Mouse (Mus musculus) heart, adult 2 months (tissue): ENCODE measurements around the gene Cep295nl. TPM values are rescaled to one million over a fixed set of nuclear protein-coding genes. Genes with fewer than 3 reads are reported as not detected.

Experiments used
- DNase-seq, 2 experiments: peaks; one replicate each; pipeline ENCODE4 v3.0.0; 2021
- H3K27ac ChIP-seq: fragments of 200-600 bp; 2 replicates; pipeline ENCODE4 v1.8.1; 2022
- H3K27me3 ChIP-seq: fragments of 200-500 bp; 2 replicates; pipeline ENCODE4 v1.6.1; 2012; ENCODE audit warnings: mild to moderate bottlenecking, low read length, inconsistent platforms, mixed read lengths; ENCODE audit not compliant: control insufficient read depth, insufficient read depth
- H3K36me3 ChIP-seq: fragments of 200-500 bp; 2 replicates; pipeline ENCODE4 v1.6.1; 2012; ENCODE audit warnings: low read length, inconsistent platforms; ENCODE audit not compliant: control insufficient read depth, insufficient read depth
- H3K4me1 ChIP-seq: fragments of 200-500 bp; 2 replicates; pipeline ENCODE4 v1.6.1; 2011; ENCODE audit warnings: low read length; ENCODE audit not compliant: control insufficient read depth, insufficient read depth
- H3K4me3 ChIP-seq: fragments of 200-600 bp; 2 replicates; pipeline ENCODE4 v1.8.1; 2022
- H3K79me2 ChIP-seq: fragments of 200-500 bp; replicated peaks from 2 replicates; pipeline ENCODE4 v1.6.1; 2012; ENCODE audit warnings: mild to moderate bottlenecking, inconsistent platforms, low read length, moderate library complexity, mixed read lengths; ENCODE audit not compliant: control insufficient read depth, insufficient read depth
- H3K9ac ChIP-seq: fragments of 200-500 bp; 2 replicates; pipeline ENCODE4 v1.6.1; 2012; ENCODE audit warnings: low read depth, mild to moderate bottlenecking, control low read depth, inconsistent platforms, low read length, mixed read lengths
- CTCF ChIP-seq: fragments of 200-600 bp; IDR thresholded peaks from 2 replicates; pipeline ENCODE4 v1.8.1; 2022; ENCODE audit warnings: antibody characterized with exemption, mild to moderate bottlenecking, moderate library complexity
- EP300 ChIP-seq: fragments of 200-500 bp; IDR thresholded peaks from 2 replicates; pipeline ENCODE4 v1.6.1; 2011; ENCODE audit warnings: low read depth, low read length, control low read depth; ENCODE audit not compliant: insufficient read depth
- POLR2A ChIP-seq: fragments of 200-500 bp; IDR thresholded peaks from 2 replicates; pipeline ENCODE4 v1.6.1; 2011; ENCODE audit warnings: mild to moderate bottlenecking, low read depth, low read length, control low read depth; ENCODE audit not compliant: insufficient read depth
- WGBS: fragments of 180-500 bp; shearing (Covaris S2); methylation state at CpG from one replicate; pipeline ENCODE4 v1.1.7; 2018; 5-methylcytosine and 5-hydroxymethylcytosine counted together
- intact Hi-C: fragments of 180-260 bp; cut with DNase I; formaldehyde crosslinking; loops from one replicate; pipeline ENCODE4 v1.15.1; 2025
- polyA plus RNA-seq: library from polyadenylated mRNA; depleted of rRNA; stranded (reverse); fragments of >200 nt; gene quantifications from 2 replicates; pipeline ENCODE4 v1.2.3, GENCODE M21; 2012
- total RNA-seq, 2 experiments: library from RNA; stranded (reverse); gene quantifications; 2 replicates each; pipeline ENCODE4 v1.2.3; 2021

Gene Cep295nl
- total and polyA plus RNA-seq, 3 experiments = 0.18 to 0.65 (median 0.32) TPM

GRCm38 (mm10) chr11:118323974-118324373 is 18.3 kb downstream of the Cep295nl start:
- intact Hi-C loops = no loop called here

DNA sequence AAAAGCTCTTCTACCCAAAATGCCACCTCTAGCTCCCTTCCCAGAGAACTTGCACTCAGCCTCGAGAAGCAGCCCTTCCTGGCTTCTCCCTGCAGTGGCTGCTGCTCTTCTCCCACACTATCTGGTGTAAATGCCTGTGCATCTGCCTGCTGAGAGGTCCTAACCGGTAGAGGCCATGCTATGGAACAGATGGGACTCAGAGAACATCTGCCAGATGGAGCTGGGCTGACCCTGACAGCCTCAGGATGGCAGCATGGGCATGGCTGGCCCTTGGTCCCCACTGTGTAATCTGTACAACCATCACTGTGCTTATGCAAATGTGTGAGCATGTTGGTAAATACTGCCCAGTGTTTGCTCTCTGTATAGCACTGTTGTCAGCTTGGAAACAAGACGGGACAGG is 19.7 kb downstream of the Cep295nl start:
- Histone ChIP-seq H3K27ac (no peak overlapping the region), H3K79me2 (no peaks in the 10 kb centered on the region), H3K4me3 (no peak overlapping the region), H3K9ac (no peak overlapping the region; the same call in 1 of the 2 replicates), H3K27me3 (no peaks in the 10 kb centered on the region), H3K36me3 (no peaks in the 10 kb centered on the region), H3K4me1 (peaks cover 17% of the 10 kb centered on the region)
- TF ChIP-seq CTCF (no peak), POLR2A (no peak), EP300 (no peak)
- 56% methylated on average over 3 of the region's 3 CpGs for WGBS
- DNase-seq = no peak
- intact Hi-C loops = no loop called here

More at GRCm38 (mm10) chr11:118323974-118324373, 18.3 kb downstream of the Cep295nl start:
- no peaks in the 10 kb centered on the region for H3K79me2 ChIP-seq
- 46% methylated on average over 5 of the region's 5 CpGs for WGBS
- no peaks in the 10 kb centered on the region for H3K27me3 ChIP-seq
- H3K36me3 ChIP-seq = no peaks in the 10 kb centered on the region
- no peak for DNase-seq
- no peak for TF ChIP-seq CTCF
- TF ChIP-seq POLR2A = no peak
- no peak for TF ChIP-seq EP300
- no peak overlapping the region for H3K4me3 ChIP-seq
- peak overlapping the region; percentile 7 for H3K27ac ChIP-seq
- H3K9ac ChIP-seq = no peak overlapping the region
- peaks cover 21% of the 10 kb centered on the region for H3K4me1 ChIP-seq

GRCm38 (mm10) chr11:118321971-118322370 is 20.3 kb downstream of the Cep295nl start:
- H3K27ac ChIP-seq = no peak overlapping the region
- WGBS = 65% methylated on average over 4 of the region's 4 CpGs

GRCm38 (mm10) chr11:118321500-118321899 is 20.8 kb downstream of the Cep295nl start:
- Histone ChIP-seq H3K9ac (no peak overlapping the region), H3K27me3 (no peaks in the 10 kb centered on the region), H3K4me3 (no peak overlapping the region), H3K36me3 (no peaks in the 10 kb centered on the region), H3K27ac (no peak overlapping the region), H3K4me1 (peaks cover 9% of the 10 kb centered on the region), H3K79me2 (no peaks in the 10 kb centered on the region)
- intact Hi-C loops = no loop called here
- WGBS = 90% methylated on average over 7 of the region's 7 CpGs
- no peak for DNase-seq
- TF ChIP-seq POLR2A = no peak
- TF ChIP-seq CTCF = no peak
- TF ChIP-seq EP300 = no peak

More at GRCm38 (mm10) chr11:118321971-118322370, 20.3 kb downstream of the Cep295nl start:
- H3K9ac ChIP-seq = no peak overlapping the region
- TF ChIP-seq CTCF = no peak
- TF ChIP-seq POLR2A = no peak
- TF ChIP-seq EP300 = no peak
- no peaks in the 10 kb centered on the region for H3K36me3 ChIP-seq
- peaks cover 11% of the 10 kb centered on the region for H3K4me1 ChIP-seq
- H3K4me3 ChIP-seq = no peak overlapping the region
- H3K27me3 ChIP-seq = no peaks in the 10 kb centered on the region
- intact Hi-C loops = no loop called here
- DNase-seq = no peak
- no peaks in the 10 kb centered on the region for H3K79me2 ChIP-seq

DNA sequence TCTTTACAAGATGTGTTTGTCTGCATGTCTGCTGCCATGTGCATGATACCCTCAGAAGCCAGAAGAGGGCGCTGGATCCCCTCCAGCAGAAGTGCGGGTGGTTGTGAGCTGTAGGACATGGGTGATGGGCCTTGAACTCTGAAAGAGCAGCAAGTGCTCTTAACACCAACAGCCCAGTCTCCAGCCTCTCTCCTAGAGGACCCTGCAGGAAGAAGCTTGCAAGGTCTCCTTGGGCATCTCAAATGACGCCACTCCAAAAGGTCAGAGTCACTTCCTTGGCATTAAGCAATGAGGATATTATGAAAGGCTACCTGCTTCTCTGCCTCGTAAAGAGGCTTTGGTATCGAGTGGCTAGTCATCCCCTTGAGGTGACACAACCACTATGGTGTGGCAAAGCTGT is 23.6 kb downstream of the Cep295nl start:
- H3K4me3 ChIP-seq = no peak overlapping the region
- H3K27me3 ChIP-seq = no peaks in the 10 kb centered on the region
- no peak for DNase-seq
- H3K36me3 ChIP-seq = no peaks in the 10 kb centered on the region
- TF ChIP-seq CTCF (peak; percentile 75), POLR2A (no peak)
- intact Hi-C loops = no loop called here
- WGBS = 56% methylated on average over 5 of the region's 5 CpGs
- no peak overlapping the region for H3K9ac ChIP-seq
- peaks cover 4% of the 10 kb centered on the region for H3K4me1 ChIP-seq
- H3K79me2 ChIP-seq = no peaks in the 10 kb centered on the region
- H3K27ac ChIP-seq = no peak overlapping the region

- H3K27me3 ChIP-seq = no peaks in the 10 kb centered on the region
- TF ChIP-seq EP300 = 0 out of 2 replicates have a peak, but pooled peaks have one; percentile 63
- no peak for TF ChIP-seq POLR2A
- peak; percentile 97 for TF ChIP-seq CTCF
- H3K4me3 ChIP-seq = no peak overlapping the region
- H3K4me1 ChIP-seq = no peaks in the 10 kb centered on the region; the same call in 1 of the 2 replicates
- no peak overlapping the region for H3K27ac ChIP-seq
- DNase-seq = peak; percentile 37 to 54
- no peak overlapping the region for H3K9ac ChIP-seq
- H3K36me3 ChIP-seq = no peaks in the 10 kb centered on the region; the same call in 1 of the 2 replicates
- 15% methylated on average over 7 of the region's 7 CpGs for WGBS
- no peaks in the 10 kb centered on the region for H3K79me2 ChIP-seq
- intact Hi-C loops = loop anchor here (1.0 kb wide), 2 partner anchors 38 to 62 kb away; partner anchors contain the start of gene Timp2
Measured at GRCm38 (mm10) chr11:118317129-118317528, 25.2 kb downstream of the Cep295nl start.
